Mouse (Mus musculus): ENCODE data around the gene Slit1.

The Slit1 gene

DNA sequence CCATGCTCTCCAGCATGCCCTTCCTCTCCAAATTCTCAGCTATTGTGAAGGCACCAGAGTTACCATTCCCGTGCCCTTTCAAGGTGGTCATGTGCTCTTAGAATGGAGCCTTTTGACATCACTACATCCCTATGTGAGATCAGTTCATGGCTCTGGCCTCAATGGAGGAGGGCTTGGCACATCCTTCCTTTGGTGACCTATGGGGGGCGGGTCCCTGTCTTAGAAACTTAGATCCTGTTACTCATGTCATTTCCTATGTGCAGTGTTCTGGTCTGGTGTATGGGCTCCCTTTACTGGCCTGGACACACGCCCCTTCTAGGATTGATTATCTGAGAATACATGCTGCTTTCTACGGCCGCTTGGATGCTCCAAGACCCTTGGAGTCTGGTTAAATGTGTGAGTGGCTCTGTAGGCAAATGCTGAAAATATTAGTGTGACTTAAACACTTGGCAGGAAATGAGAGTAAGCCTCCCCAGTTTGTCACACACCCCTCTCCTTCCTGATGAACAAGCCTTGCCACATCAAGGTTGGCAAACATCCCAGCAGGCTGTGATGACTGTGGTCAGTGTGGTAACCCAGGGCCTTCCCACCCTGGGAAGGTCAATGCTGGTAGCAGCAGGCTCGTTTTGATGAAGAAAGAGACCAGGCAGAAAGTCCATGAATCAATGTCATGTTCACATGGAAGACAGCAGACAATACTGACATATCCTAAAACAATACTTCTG lies 146.1 kb downstream of the Slit1 start:
- DNase-seq (ENCODE audit: low read depth, low spot score): no peak

GRCm38 (mm10) chr19:41591808-41592207 lies 151.7 kb downstream of the Slit1 start:
- no peak for DNase-seq (ENCODE audit: low read depth, low spot score)

DNA sequence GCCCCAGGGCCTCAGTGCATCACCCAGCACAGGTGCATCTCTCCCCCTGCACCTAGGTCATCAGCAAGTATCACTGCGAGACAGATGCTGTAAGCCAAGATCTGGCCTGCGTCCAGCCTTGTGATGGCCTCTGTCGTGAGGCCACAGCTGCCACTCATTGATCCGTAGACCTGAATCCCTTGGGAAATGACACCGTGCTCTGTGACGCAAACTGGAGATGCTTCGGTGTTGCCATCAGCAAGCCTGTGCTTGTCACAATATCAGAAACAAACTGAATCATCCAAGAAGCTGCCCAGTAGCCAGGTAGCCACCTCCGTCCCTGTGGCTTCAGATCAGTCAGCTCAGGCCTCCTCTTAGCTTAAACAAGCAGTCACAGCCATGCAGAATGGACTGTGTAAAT lies 153.8 kb downstream of the Slit1 start:
- no peak for DNase-seq (ENCODE audit: low read depth, low spot score)

DNA sequence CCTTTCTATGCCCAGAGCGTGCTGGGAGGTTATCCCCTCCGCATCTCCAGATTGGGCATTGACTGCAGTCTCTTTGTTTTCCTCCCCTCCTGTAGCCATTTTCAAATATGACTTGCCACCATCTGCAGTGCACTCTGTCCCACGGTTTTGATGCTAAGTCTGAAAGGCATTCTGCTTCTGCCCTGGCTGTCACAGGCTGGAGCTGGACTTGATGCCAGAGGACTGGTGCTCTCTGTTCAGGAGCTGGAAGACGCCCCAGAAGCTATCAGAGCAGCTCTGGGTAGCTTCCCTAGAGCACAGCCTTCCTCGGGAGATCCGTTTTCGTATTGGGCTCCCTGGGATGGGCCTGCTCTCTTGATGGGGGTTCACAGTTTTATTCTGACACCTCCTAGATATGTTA lies 154.4 kb downstream of the Slit1 start:
- DNase-seq (ENCODE audit: low read depth, low spot score): no peak

- no peak for DNase-seq (ENCODE audit: low read depth, low spot score)
Measured at GRCm38 (mm10) chr19:41587431-41588222, 155.8 kb downstream of the Slit1 start.

- no peak for DNase-seq (ENCODE audit: low read depth, low spot score)
Measured at GRCm38 (mm10) chr19:41586752-41587151, 156.7 kb downstream of the Slit1 start.

DNA sequence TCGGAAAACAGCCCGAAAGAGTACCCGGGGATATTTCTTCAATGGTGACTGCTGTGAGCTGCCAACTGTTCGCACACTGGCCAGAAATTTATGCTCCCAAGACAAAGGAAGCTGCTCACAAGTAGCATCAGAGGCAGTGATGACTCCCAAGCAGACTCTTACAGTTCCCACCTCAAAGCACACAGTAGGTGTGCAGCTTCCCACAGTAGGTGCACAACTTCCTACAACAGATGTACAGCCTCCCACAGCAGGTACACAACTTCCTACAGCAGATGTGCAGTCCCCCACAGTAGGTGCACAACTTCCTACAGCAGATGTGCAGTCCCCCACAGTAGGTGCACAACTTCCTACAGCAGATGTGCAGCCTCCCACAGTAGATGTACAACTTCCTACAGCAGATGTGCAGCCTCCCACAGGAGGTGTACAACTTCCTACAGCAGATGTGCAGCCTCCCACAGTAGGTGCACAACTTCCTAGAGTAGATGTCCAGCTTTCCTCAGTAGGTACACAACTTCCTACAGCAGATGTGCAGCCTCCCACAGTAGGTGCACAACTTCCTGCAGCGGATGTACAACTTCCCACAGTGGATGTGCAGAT lies 160.4 kb downstream of the Slit1 start:
- no peak for DNase-seq (ENCODE audit: low read depth, low spot score)

DNA sequence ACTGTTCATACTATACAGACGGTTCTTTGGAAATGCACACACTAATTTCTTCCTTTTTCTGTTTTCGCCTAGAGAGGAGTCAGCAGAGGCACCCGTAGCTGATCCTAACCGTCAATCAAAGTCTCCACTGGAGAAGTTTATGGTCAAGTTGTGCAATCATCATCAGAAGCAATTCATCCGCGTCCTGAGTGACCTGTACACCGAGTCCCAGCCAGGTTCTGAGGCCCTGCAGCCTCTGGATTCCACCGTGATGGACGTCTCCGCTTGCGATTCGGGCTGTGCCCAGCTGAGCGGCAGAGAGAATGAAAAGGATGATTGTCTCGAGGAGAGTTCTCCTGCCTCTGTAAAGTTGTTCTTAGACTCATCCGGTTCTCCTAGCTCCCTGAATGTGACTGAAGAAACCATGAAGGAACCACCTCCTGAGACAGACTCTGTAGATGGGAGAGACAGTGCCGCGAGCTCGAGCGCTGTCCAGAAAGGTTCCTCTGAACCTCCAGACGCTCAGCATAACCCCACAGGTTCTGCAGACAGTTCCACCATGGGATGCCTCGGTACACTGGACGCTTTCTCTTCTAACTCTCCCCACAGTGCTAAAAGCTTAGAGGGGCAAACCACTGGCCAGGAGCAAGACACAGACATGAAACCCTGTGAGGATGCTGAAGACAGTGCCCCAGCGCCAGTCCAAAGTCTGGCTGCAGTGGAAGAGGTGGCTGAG lies 161.6 kb downstream of the Slit1 start, which contains the start of gene Gm340:
Gene Gm340, plus strand, starts transcription at position 665 of the 715 bp plus-strand sequence.
- DNase-seq (ENCODE audit: low read depth, low spot score): no peak

- DNase-seq (ENCODE audit: low read depth, low spot score): no peak
Measured at GRCm38 (mm10) chr19:41579311-41579920, 164.0 kb downstream of the Slit1 start.

DNA sequence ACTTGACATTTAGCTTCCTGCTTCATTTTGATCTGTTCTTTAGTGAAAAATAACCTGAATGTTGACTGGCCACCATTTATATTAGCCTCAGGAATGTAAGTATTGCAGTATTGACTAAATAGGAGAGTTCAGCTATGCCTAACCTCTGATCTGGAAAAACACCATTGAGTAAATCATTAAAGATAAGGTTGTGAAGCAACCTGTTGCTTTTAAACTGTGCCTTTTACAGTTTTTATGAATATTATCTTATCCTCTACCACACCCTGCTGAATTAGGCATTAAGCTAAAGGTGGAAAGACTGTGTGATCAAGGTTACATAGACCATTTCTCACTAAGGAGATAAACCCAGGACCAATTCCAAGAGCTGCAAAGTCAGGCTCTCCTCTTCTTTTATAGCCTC lies 165.9 kb downstream of the Slit1 start:
- DNase-seq (ENCODE audit: low read depth, low spot score): no peak

GRCm38 (mm10) chr19:41573700-41574099 lies 169.8 kb downstream of the Slit1 start:
- no peak for DNase-seq (ENCODE audit: low read depth, low spot score)

DNA sequence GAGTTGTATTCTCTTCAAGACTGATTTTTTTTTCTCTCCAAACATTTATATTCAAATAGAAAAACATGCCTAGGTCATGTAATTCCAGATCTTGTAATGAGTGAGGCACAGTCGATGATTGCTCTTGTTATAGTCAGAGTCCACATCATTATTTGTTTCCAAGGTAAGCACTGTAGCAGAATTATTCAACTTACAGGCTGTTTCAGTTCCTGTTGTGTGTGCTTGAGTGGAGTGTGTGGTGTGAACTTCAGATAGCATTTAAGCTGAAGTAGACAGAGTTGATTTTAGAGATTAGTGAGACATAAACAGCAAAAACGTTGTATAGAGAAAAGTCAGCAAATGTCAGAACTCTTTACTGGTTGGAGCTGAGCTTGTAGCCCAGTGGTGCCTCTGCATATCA lies 174.7 kb downstream of the Slit1 start:
- no peak for DNase-seq (ENCODE audit: low read depth, low spot score)

DNA sequence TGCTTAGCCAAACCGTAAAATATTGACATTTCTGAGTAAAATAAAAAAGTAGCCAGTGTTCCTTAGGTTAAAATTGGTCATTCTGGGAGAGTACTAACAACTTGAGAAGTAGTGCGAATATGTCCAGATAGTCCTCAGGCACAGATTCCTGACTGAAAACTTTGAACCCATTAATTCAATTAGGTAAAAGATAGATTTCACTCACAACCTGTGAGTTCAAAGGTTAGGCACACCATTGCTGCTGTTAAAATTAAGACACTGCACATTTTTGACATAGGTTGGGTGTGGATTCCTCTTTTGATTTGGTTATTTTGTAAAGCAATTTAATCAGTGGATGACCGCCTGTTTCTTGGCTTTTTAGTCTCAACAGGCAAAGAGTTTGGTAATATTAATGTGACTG lies 182.6 kb downstream of the Slit1 start:
- DNase-seq (ENCODE audit: low read depth, low spot score): no peak

DNA sequence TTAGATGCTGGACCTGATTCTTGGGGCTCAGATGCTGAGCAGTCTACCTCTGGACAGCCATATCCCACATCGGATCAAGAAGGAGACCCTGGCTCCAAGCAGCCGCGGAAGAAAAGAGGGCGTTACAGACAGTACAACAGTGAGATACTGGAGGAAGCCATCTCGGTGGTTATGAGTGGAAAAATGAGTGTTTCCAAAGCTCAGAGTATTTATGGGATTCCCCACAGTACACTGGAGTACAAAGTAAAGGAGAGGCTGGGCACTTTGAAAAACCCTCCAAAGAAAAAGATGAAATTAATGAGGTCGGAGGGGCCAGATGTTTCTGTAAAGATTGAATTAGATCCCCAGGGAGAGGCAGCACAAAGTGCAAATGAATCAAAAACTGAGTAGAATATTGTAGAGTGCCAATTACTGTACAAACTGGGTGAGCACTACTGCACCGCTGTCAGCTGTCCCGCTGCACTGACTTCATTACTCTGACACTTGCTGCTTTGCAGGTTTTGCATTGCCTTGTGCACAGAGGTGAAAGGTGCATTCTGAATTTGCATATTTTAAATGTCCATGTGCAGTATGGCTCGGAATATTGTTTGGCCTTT lies 184.5 kb downstream of the Slit1 start:
- DNase-seq (ENCODE audit: low read depth, low spot score): no peak

DNA sequence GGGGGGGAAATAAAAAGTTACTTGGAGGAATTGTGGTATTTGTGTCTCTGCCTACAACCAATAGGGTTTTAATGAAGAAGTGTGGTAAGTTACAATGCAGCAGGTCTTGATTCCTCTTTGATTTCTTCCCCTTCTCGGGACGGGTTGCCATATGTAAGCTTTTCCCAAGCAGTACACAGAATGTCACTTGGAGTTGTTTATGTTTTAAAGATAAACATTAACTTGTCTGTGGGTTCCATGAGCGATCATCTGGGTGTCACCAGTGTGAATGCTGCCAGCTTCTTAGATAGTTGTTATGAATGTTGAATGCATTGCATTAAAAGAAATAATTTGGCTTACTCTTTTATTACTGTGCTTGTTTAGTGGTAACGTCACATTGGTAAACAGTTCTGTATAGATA lies 186.0 kb downstream of the Slit1 start:
- DNase-seq (ENCODE audit: low read depth, low spot score): no peak

GRCm38 (mm10) chr19:41556981-41557380 lies 186.5 kb downstream of the Slit1 start:
- DNase-seq (ENCODE audit: low read depth, low spot score): no peak

Measured in embryo, embryonic 11.5 days (tissue).